Mouse (Mus musculus) neural tube, embryonic 12.5 days (tissue): ENCODE data around the gene Itih4. TPM values are rescaled to one million over a fixed set of nuclear protein-coding genes. Genes with fewer than 3 reads are reported as not detected.

Experiments
- ATAC-seq: fragments of 200-750 bp; cut with Nextera tagmentation; 2 replicates; pipeline ENCODE4 v1.8.0; 2017; ENCODE audit warnings: low read depth, mild to moderate bottlenecking, moderate TSS enrichment, moderate library complexity; ENCODE audit not compliant: low FRiP score
- H3K27ac ChIP-seq: fragments of 300-500 bp; sonication (generic); 2 replicates; pipeline ENCODE4 v1.5.1; 2016
- H3K27me3 ChIP-seq: fragments of 300-500 bp; sonication (generic); replicated peaks from 2 replicates; pipeline ENCODE4 v1.6.1; 2016; ENCODE audit warnings: mild to moderate bottlenecking
- H3K36me3 ChIP-seq: fragments of 300-500 bp; sonication (generic); 2 replicates; pipeline ENCODE4 v1.6.1; 2016; ENCODE audit warnings: mild to moderate bottlenecking
- H3K4me1 ChIP-seq: fragments of 300-500 bp; sonication (generic); 2 replicates; pipeline ENCODE4 v1.6.1; 2016
- H3K4me2 ChIP-seq: fragments of 300-500 bp; sonication (generic); replicated peaks from 2 replicates; pipeline ENCODE4 v1.6.1; 2016; ENCODE audit warnings: mild to moderate bottlenecking
- H3K4me3 ChIP-seq: fragments of 300-500 bp; sonication (generic); 2 replicates; pipeline ENCODE4 v1.5.1; 2016
- H3K9ac ChIP-seq: fragments of 300-500 bp; sonication (generic); 2 replicates; pipeline ENCODE4 v1.6.1; 2016; ENCODE audit warnings: mild to moderate bottlenecking
- H3K9me3 ChIP-seq: fragments of 300-500 bp; sonication (generic); 2 replicates; pipeline ENCODE4 v1.6.1; 2016; ENCODE audit warnings: mild to moderate bottlenecking
- WGBS: fragments of 180-500 bp; shearing (Covaris S2); methylation state at CpG from one replicate; pipeline ENCODE4 v1.1.7; 2016; 5-methylcytosine and 5-hydroxymethylcytosine counted together
- polyA plus RNA-seq: library from polyadenylated mRNA; unstranded; fragments of >200 nt; fragmentation: Nextera tagmentation; extraction: Ambion mirVana; gene quantifications from 2 replicates; pipeline ENCODE4 v1.2.1, GENCODE M21; 2016

Itih4 gene
- polyA plus RNA-seq, 1 experiment from 2014 or later = not detected

DNA sequence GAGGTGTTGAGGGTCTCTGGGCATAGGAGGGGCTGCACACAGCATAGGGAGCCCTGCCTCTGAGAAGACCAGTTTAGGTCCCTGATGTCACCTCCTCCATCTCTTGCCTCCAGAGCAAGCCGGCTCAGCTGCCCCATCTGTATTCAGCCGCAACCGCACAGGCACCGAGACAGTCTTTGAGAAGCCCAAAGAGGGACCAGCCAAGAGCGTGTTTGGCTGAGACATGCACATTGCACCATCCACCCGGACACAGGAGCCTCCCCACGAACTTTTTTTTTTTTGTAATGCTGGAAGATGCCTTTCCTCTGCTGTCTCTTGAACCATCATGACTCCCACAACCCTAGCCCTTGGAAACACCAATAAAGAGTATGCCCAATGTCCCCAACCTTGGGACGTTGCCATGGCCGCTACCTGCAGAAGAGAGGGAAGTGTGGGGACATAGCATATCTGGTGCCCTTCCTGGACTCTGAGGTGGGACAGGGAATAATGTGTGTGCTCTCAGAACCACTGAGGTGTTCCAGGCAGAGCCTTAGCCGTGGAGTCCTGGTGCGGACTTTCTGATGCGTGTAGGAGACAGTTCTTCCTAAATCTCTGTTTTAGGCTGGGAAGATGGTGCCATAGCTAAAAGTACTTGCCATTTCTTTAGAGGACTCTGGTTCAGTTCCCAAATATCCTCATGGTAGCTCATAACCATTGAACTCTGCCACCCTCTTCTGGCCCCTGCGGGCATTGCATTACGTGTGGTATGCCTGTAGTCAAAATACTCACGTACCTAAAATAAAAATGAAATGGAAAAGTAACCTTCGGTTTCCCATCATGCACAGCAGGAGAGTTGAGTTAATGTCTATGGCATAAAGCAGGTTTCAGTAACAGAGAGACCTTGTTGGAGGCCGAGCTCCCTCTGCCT is 5.2 kb upstream of the Itih4 start:
- Histone ChIP-seq H3K9ac (no peak overlapping the region), H3K27me3 (no peaks in the 10 kb centered on the region), H3K4me1 (no peaks in the 10 kb centered on the region), H3K36me3 (peaks cover 4% of the 10 kb centered on the region; the same call in 1 of the 2 replicates), H3K27ac (no peak overlapping the region), H3K4me3 (no peak overlapping the region), H3K4me2 (no peak overlapping the region), H3K9me3 (no peaks in the 10 kb centered on the region)
- no peak for ATAC-seq
- 86% methylated on average over 17 of the region's 17 CpGs for WGBS

DNA sequence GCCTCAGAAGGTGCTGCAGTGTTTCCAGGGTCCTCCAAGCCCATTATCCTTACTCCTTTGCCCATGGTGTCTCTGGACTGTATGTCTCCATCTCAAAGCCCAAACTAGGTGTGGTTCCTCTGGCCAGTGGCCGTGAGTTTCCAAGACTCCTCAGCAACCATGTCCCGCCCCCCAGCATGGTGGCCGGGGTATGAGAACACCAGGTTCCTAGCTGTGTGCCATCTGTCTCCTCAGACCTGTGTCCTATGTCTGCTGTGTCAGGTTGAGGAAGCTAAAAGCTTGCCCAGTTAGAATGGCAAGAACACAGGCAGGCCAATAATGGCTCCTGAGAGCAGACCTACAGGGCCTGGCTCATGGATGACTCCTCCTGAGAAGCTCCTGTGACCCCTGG is 4.6 kb upstream of the Itih4 start:
- no peaks in the 10 kb centered on the region; the same call in 1 of the 2 replicates for H3K36me3 ChIP-seq
- no peaks in the 10 kb centered on the region for H3K9me3 ChIP-seq
- no peak overlapping the region for H3K9ac ChIP-seq
- H3K4me2 ChIP-seq = no peak overlapping the region
- WGBS = 95% methylated on average over 3 of the region's 3 CpGs
- H3K27me3 ChIP-seq = no peaks in the 10 kb centered on the region
- no peak overlapping the region for H3K4me3 ChIP-seq
- H3K4me1 ChIP-seq = no peaks in the 10 kb centered on the region
- no peak for ATAC-seq
- no peak overlapping the region for H3K27ac ChIP-seq

DNA sequence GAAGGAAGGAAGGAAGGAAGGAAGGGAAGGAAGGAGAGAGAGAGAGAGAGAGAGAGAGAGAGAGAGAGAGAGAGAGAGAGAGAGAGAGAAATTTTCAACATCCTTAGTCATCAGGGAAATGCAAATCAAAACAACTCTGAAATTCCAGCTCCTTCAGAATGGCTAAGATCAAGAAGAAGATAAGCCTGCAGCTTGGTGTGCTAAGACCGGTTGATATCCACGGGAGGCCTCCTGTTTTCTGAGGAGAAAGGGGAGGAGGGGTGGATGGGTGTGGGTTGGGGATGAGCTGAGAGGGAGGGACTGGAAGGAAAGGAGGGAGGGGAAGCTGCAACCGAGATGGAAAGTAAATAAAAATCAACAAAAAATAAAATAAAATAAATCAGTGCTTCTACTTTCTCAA is 978 bp upstream of the Itih4 start:
- Histone ChIP-seq H3K4me3 (no peak overlapping the region), H3K27me3 (no peaks in the 10 kb centered on the region), H3K36me3 (no peaks in the 10 kb centered on the region), H3K4me1 (no peaks in the 10 kb centered on the region; the same call in 1 of the 2 replicates), H3K9ac (no peak overlapping the region), H3K9me3 (no peaks in the 10 kb centered on the region), H3K4me2 (no peak overlapping the region), H3K27ac (no peak overlapping the region)
- no peak for ATAC-seq
- WGBS = 42% methylated on average over 3 of the region's 3 CpGs

DNA sequence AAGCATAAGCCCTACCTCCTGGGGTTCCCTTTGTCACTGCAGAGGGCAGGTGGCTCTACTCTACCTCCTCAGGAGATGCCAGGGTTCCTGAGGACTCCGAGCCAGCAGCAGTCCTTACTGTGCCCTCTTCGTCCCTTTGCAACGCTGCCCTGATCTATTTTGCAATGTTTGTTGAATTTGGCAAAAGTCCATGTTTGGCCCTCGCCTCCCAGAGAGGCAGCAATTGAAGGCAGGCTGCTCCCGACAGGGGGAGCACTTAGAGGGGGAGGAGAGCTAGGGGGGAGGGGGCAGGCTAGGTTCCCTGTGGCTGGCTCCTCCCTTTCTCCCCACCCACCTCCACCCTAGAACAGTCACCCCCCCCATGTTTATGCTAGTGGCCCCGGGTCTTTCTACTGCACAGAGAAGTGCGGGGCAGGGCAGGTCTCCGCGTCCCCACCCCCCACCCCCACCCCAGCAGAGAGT is 2.0 kb downstream of the Itih4 start:
- no peak overlapping the region for H3K4me2 ChIP-seq
- no peak for ATAC-seq

DNA sequence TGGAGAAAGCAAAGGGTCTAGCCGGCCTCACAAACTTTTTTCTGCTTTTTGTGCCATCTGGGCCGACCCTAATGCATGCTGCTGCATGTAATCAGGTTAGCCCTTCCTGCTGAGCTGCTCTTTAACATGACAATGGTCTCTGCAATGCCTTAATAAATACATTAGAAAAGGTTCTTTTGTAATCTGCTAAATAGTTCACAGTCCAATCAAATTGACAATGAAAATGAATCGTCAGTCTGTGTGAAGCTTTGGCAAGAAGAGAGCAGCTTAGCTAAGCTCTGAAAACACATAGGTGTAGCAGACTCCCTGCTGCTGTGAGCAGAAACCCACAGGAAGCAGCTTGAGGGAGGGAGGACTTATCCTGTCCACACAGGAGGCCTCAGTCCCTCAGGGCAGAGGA is 13.7 kb downstream of the Itih4 start:
- Histone ChIP-seq H3K4me1 (no peaks in the 10 kb centered on the region), H3K27ac (no peak overlapping the region), H3K27me3 (no peaks in the 10 kb centered on the region), H3K4me3 (no peak overlapping the region), H3K36me3 (no peaks in the 10 kb centered on the region), H3K9ac (no peak overlapping the region), H3K9me3 (peaks cover 8% of the 10 kb centered on the region; the same call in 1 of the 2 replicates), H3K4me2 (no peak overlapping the region)
- 29% methylated on average over 3 of the region's 3 CpGs for WGBS
- no peak for ATAC-seq

More for the DNA sequence above, 2.0 kb downstream of the Itih4 start:
- no peak overlapping the region for H3K9ac ChIP-seq
- no peaks in the 10 kb centered on the region; the same call in 1 of the 2 replicates for H3K4me1 ChIP-seq
- no peak overlapping the region for H3K4me3 ChIP-seq
- H3K36me3 ChIP-seq = no peaks in the 10 kb centered on the region
- H3K27me3 ChIP-seq = no peaks in the 10 kb centered on the region
- H3K27ac ChIP-seq = no peak overlapping the region
- 22% methylated on average over 9 of the region's 9 CpGs for WGBS
- H3K9me3 ChIP-seq = no peaks in the 10 kb centered on the region

DNA sequence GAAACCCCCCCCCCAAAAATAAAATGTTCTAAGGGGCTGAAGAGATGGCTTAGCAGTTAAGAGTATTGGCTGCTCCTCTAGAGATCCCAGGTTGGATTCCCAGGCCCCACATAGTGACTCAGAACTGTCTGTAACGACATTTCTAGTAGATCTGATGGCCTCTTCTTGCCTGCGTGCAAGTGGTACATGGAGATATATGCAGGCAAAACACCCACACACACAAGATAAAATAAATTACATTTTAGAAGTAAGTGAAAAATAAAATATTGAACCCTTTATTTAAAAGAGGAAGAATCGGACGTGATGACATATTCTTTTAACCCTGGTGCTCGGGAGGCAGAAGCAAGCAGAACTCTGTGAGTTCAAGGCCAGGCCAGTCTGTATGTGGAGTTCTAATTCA is 16.4 kb downstream of the Itih4 start:
- H3K4me2 ChIP-seq = no peak overlapping the region
- H3K27me3 ChIP-seq = no peaks in the 10 kb centered on the region
- ATAC-seq = no peak
- peaks cover 8% of the 10 kb centered on the region; the same call in 1 of the 2 replicates for H3K9me3 ChIP-seq
- WGBS = 91% methylated on average over 5 of the region's 5 CpGs
- no peaks in the 10 kb centered on the region for H3K4me1 ChIP-seq
- no peak overlapping the region for H3K4me3 ChIP-seq
- no peak overlapping the region for H3K9ac ChIP-seq
- H3K36me3 ChIP-seq = no peaks in the 10 kb centered on the region
- no peak overlapping the region for H3K27ac ChIP-seq

DNA sequence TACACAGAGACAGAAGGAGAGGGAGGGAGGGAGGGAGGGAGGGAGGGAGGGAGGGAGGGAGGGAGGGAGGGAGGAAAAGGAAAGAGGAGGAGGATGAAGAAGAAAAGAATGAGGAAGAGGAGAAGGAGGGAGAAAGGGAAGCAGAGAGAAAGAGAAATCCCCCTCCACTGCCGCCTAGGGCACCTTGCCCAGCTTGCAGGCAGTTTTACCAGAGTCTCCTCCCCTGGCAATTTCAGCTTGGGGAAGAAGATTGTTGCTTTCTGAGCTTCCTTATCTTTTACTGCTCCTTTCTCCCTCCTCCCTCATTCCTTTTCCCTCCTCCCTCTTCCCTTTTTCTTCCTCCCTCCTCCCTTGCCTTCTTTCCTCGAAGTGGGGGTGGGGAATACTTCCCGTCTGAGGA is 16.8 kb downstream of the Itih4 start:
- H3K9me3 ChIP-seq = peaks cover 8% of the 10 kb centered on the region; the same call in 1 of the 2 replicates
- 72% methylated on average over 3 of the region's 3 CpGs for WGBS
- no peaks in the 10 kb centered on the region for H3K27me3 ChIP-seq
- H3K4me2 ChIP-seq = no peak overlapping the region
- ATAC-seq = no peak
- no peak overlapping the region for H3K4me3 ChIP-seq
- H3K9ac ChIP-seq = no peak overlapping the region
- no peaks in the 10 kb centered on the region for H3K4me1 ChIP-seq
- H3K36me3 ChIP-seq = no peaks in the 10 kb centered on the region
- H3K27ac ChIP-seq = no peak overlapping the region

DNA sequence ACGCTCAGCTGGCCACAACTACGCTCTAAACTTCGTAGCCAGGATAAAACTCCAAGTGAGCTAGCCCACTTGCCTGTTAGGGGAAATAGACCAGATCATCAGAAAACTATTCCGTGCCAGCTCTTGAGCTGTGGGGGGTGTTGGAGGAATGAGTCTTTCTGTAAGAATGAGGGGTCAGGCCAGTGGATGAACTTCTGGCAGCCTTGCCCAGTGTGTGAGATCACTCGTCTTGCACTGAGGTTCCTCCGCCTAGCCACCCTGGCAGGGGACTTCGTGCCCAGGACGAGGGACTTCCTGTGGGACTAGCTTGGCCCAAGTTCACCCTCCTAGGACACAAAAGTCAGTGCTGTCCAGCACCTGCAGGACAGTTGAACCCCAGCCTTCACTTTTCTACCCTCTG is 18.0 kb downstream of the Itih4 start:
- H3K36me3 ChIP-seq = no peaks in the 10 kb centered on the region
- 87% methylated on average over 8 of the region's 8 CpGs for WGBS
- no peaks in the 10 kb centered on the region for H3K27me3 ChIP-seq
- H3K27ac ChIP-seq = no peak overlapping the region
- peaks cover 6% of the 10 kb centered on the region; the same call in 1 of the 2 replicates for H3K9me3 ChIP-seq
- no peak overlapping the region for H3K9ac ChIP-seq
- no peak overlapping the region for H3K4me2 ChIP-seq
- H3K4me1 ChIP-seq = no peaks in the 10 kb centered on the region
- ATAC-seq = no peak
- no peak overlapping the region for H3K4me3 ChIP-seq

DNA sequence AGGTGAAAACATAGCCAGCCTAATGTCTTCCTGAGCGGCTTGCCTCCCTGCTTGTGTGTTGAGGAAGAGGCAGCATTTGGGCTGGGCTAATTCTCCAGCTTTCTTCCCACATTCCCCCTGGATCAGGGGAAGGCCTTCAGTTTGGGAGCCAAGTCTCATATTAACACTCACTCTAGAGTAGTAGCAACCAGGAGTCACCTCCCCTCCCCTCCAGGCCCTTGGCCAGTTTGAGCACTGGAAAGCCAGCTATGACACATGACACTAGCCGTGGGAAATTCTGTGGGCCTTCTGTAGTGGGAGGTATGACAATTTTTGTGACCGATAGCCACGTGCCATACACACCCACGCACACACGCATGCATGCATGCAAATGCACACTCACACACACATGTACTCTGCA is 19.7 kb downstream of the Itih4 start:
- WGBS = 93% methylated on average over 6 of the region's 6 CpGs
- no peak overlapping the region for H3K27ac ChIP-seq
- no peaks in the 10 kb centered on the region for H3K27me3 ChIP-seq
- no peak overlapping the region for H3K4me3 ChIP-seq
- H3K36me3 ChIP-seq = no peaks in the 10 kb centered on the region
- H3K4me1 ChIP-seq = no peaks in the 10 kb centered on the region
- no peak overlapping the region for H3K9ac ChIP-seq
- H3K4me2 ChIP-seq = no peak overlapping the region
- H3K9me3 ChIP-seq = no peaks in the 10 kb centered on the region
- ATAC-seq = no peak

DNA sequence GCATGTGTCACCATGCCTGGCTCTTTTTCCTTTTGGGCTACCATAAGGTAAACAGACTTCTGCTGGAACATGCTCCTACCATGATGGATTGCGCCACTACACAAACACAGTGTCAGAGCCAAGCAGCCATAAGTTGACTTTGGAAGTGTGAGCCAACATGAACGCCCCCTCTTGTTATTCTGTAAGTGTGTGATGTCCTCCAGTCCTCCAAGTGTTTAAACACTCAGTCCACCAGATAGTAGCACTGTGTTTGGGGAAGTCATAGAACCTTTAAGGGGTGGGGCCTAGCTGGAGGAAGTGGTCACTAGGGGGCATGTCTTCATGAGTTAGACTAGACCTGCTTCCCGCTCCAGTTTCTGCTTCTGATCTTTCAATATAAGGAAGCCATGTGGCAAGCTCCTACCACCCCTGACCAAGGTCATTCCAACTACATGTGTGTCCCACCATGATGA is 21.6 kb downstream of the Itih4 start:
- no peak overlapping the region for H3K4me2 ChIP-seq
- ATAC-seq = no peak
- WGBS = 85% methylated on average over 3 of the region's 3 CpGs
- no peaks in the 10 kb centered on the region for H3K36me3 ChIP-seq
- no peak overlapping the region for H3K9ac ChIP-seq
- no peaks in the 10 kb centered on the region for H3K9me3 ChIP-seq
- no peaks in the 10 kb centered on the region for H3K27me3 ChIP-seq
- no peaks in the 10 kb centered on the region for H3K4me1 ChIP-seq
- H3K27ac ChIP-seq = no peak overlapping the region
- no peak overlapping the region for H3K4me3 ChIP-seq

DNA sequence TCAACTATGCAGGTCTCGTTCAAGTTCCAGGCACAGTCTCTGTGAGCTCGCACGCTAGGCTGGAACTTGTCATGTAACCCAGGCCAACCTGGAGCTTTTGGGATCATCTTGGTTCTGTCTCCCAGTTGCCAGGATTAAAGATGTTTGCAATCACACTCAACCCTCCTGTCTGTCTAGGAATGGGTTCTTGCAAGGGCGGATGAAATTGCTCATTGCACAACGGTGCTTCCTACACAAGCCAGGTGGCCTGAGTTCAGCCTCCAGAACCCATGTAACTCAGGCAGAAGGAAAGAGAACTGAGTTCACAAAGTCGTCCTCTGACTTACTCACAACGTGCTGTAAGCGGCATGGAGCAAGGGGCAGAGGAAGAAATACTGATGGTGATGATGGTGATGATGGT is 24.9 kb downstream of the Itih4 start:
- WGBS = 88% methylated on average over 8 of the region's 8 CpGs
- no peaks in the 10 kb centered on the region for H3K4me1 ChIP-seq
- H3K36me3 ChIP-seq = no peaks in the 10 kb centered on the region

DNA sequence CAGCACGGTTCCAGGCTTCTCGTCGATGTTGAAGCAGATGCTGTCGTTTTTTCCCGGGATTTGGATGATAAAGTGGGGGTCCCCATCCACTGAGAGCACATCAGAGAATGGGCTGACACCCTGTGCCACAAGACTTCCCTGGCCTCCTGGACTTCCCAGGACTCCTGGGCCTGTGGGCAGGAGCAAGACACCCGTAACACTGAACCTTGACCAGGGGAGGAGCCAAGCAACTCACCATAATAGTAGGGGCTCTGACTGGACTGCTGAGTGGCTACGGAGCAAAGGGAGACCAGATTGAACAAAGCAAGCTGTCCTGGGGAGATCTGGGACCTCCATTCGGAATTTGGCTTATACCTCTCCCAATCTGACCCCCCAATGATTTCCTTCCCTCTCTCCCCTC is 26.4 kb downstream of the Itih4 start:
- Histone ChIP-seq H3K4me1 (no peaks in the 10 kb centered on the region), H3K4me2 (no peak overlapping the region), H3K9ac (no peak overlapping the region), H3K36me3 (no peaks in the 10 kb centered on the region), H3K27ac (no peak overlapping the region), H3K27me3 (no peaks in the 10 kb centered on the region), H3K9me3 (no peaks in the 10 kb centered on the region), H3K4me3 (no peak overlapping the region)
- 85% methylated on average over 8 of the region's 8 CpGs for WGBS
- no peak for ATAC-seq

More for the DNA sequence above, 24.9 kb downstream of the Itih4 start:
- Histone ChIP-seq H3K9ac (no peak overlapping the region), H3K4me2 (no peak overlapping the region), H3K9me3 (no peaks in the 10 kb centered on the region), H3K27ac (no peak overlapping the region), H3K4me3 (no peak overlapping the region), H3K27me3 (no peaks in the 10 kb centered on the region)
- ATAC-seq = no peak

DNA sequence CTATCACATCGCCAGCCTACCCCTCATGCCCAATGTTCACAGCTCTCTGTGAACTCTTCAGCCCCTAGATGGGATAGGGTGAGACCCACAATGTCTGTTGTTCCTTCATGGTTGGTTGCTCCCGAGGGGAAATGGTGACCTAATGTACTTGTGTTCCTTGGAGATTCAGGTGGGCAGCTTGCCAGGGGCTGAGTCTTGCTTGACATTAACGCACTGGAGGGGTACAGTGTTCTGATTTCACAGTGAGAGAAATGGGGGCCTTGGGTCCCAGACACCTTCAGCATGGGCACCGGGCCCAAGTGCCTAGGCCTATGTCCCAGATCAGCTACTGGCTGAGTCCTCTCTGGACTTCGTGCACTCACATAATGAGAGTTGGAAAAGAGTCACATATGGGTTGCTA is 27.1 kb downstream of the Itih4 start:
- Histone ChIP-seq H3K27me3 (no peaks in the 10 kb centered on the region), H3K4me2 (no peak overlapping the region), H3K9ac (no peak overlapping the region), H3K9me3 (no peaks in the 10 kb centered on the region), H3K27ac (no peak overlapping the region), H3K4me3 (no peak overlapping the region), H3K4me1 (no peaks in the 10 kb centered on the region), H3K36me3 (no peaks in the 10 kb centered on the region)
- no peak for ATAC-seq
- WGBS = 93% methylated on average over 5 of the region's 5 CpGs
